Mouse (Mus musculus) bone marrow macrophage, adult 2 months (primary cell): Measurements from ENCODE around the gene Msgn1.

Source experiments
- CTCF ChIP-seq: IDR thresholded peaks from 2 replicates; pipeline ENCODE4 v1.5.1; 2012; ENCODE audit warnings: low read depth, mild to moderate bottlenecking, low read length, moderate library complexity
- POLR2A ChIP-seq: IDR thresholded peaks from 2 replicates; pipeline ENCODE4 v1.6.1; 2012; ENCODE audit warnings: mild to moderate bottlenecking, low read depth, low read length, borderline replicate concordance

DNA sequence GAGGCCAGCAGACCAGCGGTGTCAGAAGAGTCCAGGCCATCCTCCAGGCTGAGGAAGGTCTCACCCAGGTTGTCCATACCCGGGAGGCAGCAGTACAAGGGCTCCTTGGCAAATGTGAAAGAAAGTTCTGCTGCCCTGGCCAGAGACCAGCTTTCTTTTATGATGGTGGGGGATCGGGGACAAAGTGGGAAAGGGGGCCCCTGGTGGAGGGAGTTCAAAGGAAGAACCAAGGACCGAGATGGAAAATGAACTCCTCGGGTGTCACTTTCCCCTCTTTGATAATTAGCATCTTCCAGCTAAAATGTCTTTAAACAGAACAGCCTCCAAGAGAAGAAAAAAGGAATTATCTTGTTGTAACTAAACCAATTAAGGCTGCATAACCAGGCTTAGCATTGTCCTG is at the start of gene Msgn1:
- TF ChIP-seq CTCF (no peak), POLR2A (no peak)
